Mouse (Mus musculus) forebrain, embryonic 16.5 days (tissue): ENCODE results near the gene Mnx1. TPM values are rescaled to one million over a fixed set of nuclear protein-coding genes. Genes with fewer than 3 reads are reported as not detected.
"Not testable (repeated sequence)": the region's sequence is repeated elsewhere in the genome, so short reads cannot be mapped to it uniquely, and the experiment has no call there.

ENCODE experiments used
- ATAC-seq: fragments of 200-750 bp; cut with Nextera tagmentation; 2 replicates; pipeline ENCODE4 v1.8.0; 2017; ENCODE audit warnings: mild to moderate bottlenecking, moderate library complexity
- H3K27ac ChIP-seq: fragments of 300-500 bp; sonication (generic); 2 replicates; pipeline ENCODE4 v1.5.1; 2014; ENCODE audit warnings: low read length, control low read depth
- H3K27me3 ChIP-seq: fragments of 300-500 bp; sonication (generic); replicated peaks from 2 replicates; pipeline ENCODE4 v1.6.1; 2014; ENCODE audit warnings: low read length; ENCODE audit not compliant: control insufficient read depth, insufficient read depth
- H3K36me3 ChIP-seq: fragments of 300-500 bp; sonication (generic); 2 replicates; pipeline ENCODE4 v1.6.1; 2014; ENCODE audit not compliant: control insufficient read depth, insufficient read depth
- H3K4me1 ChIP-seq: fragments of 300-500 bp; sonication (generic); replicated peaks from 2 replicates; pipeline ENCODE4 v1.6.1; 2014; ENCODE audit warnings: low read length; ENCODE audit not compliant: control insufficient read depth, insufficient read depth
- H3K4me2 ChIP-seq: fragments of 300-500 bp; sonication (generic); 2 replicates; pipeline ENCODE4 v1.6.1; 2014; ENCODE audit warnings: mild to moderate bottlenecking, low read length, control low read depth
- H3K4me3 ChIP-seq: fragments of 300-500 bp; sonication (generic); replicated peaks from 2 replicates; pipeline ENCODE4 v1.5.1; 2014; ENCODE audit warnings: mild to moderate bottlenecking, low read length, control low read depth
- H3K9ac ChIP-seq: fragments of 300-500 bp; sonication (generic); replicated peaks from 2 replicates; pipeline ENCODE4 v1.6.1; 2014; ENCODE audit warnings: low read depth, low read length, control low read depth
- H3K9me3 ChIP-seq: fragments of 300-500 bp; sonication (generic); 2 replicates; pipeline ENCODE4 v1.6.1; 2016; ENCODE audit warnings: low read length; ENCODE audit not compliant: control insufficient read depth
- WGBS: fragments of 180-500 bp; shearing (Covaris S2); extraction: QIAGEN DNeasy Blood & Tissue Kit; methylation state at CpG from one replicate; pipeline ENCODE4 v1.1.7; 2014; 5-methylcytosine and 5-hydroxymethylcytosine counted together
- polyA plus RNA-seq: library from polyadenylated mRNA; unstranded; fragments of >200 nt; fragmentation: Nextera tagmentation; extraction: Ambion mirVana; gene quantifications from 2 replicates; pipeline ENCODE4 v1.2.1, GENCODE M21; 2015

Gene Mnx1
- polyA plus RNA-seq, 1 experiment from 2014 or later = not detected

DNA sequence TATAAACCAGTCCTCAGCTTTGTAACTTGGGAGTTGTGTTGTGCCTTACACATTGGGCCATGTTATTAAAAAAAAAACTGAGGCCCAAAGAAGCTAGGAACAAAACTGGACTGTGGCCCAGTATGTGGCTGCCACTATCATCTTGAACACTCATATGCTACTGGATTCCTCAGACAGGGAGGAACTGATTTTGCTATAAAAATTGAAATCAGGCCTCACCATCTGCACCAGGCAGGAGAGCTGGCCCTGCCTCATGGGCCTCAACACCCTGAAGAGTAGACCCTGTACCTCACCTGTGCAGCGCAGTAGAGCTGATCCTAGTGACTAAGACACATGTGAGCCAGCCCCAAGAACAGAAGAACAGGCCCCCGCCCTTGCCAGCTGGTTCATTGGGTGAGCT is 33.0 kb downstream of the Mnx1 start:
- no peak for ATAC-seq
- 100% methylated on average over 2 of the region's 2 CpGs for WGBS
- H3K4me3 ChIP-seq = no peak overlapping the region

GRCm38 (mm10) chr5:29436728-29437127 is 41.5 kb downstream of the Mnx1 start:
- not testable (repeated sequence) for H3K9me3 ChIP-seq, H3K27ac ChIP-seq, H3K4me2 ChIP-seq, H3K4me3 ChIP-seq, ATAC-seq, H3K9ac ChIP-seq, H3K27me3 ChIP-seq
- 94% methylated on average over 6 of the region's 6 CpGs for WGBS
- Histone ChIP-seq H3K4me1 (peaks cover 21% of the 10 kb centered on the region), H3K36me3 (peaks cover 11% of the 10 kb centered on the region)

More for the DNA sequence above, 33.0 kb downstream of the Mnx1 start:
- no peaks in the 10 kb centered on the region for H3K4me1 ChIP-seq
- H3K27me3 ChIP-seq = no peaks in the 10 kb centered on the region
- H3K27ac ChIP-seq = no peak overlapping the region
- H3K36me3 ChIP-seq = peaks cover 43% of the 10 kb centered on the region
- H3K9me3 ChIP-seq = no peaks in the 10 kb centered on the region
- no peak overlapping the region for H3K4me2 ChIP-seq
- no peak overlapping the region for H3K9ac ChIP-seq

DNA sequence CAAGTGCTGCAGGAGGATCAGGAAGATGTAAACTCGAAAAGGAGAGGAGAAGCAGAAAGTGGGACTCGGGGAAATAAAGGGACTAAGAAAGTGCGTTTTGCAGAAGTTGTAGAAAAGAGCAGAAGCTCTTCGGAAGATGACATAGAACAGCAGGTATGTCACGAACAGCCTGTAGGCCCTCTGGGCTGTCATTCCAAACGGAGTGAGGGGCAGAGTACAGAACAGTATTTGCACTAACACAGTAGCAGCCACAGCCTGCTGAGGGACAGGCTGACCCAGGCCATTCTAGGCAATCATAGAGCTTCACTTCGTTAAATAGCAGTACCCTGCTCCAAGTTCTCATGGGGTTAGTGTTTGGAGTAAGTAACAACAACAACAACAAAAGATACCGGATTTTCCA is 42.8 kb downstream of the Mnx1 start:
- Histone ChIP-seq H3K9me3 (no peaks in the 10 kb centered on the region), H3K4me1 (peaks cover 21% of the 10 kb centered on the region), H3K9ac (peak overlapping the region; percentile 71), H3K27ac (no peak overlapping the region), H3K27me3 (no peaks in the 10 kb centered on the region), H3K4me3 (peak overlapping the region; percentile 87), H3K4me2 (peak overlapping the region; percentile 68), H3K36me3 (peaks cover 11% of the 10 kb centered on the region)
- WGBS = 56% methylated on average over 8 of the region's 8 CpGs
- no peak for ATAC-seq

- Histone ChIP-seq H3K9me3 (no peaks in the 10 kb centered on the region), H3K27ac (peak overlapping the region; percentile 55; the same call in 1 of the 2 replicates), H3K36me3 (peaks cover 11% of the 10 kb centered on the region), H3K9ac (peak overlapping the region; percentile 71), H3K27me3 (no peaks in the 10 kb centered on the region), H3K4me1 (peaks cover 21% of the 10 kb centered on the region), H3K4me3 (peak overlapping the region; percentile 87), H3K4me2 (peak overlapping the region; percentile 68)
- ATAC-seq = peak; percentile 78
- under 1% methylated on average over 48 of the region's 48 CpGs for WGBS
Observed at GRCm38 (mm10) chr5:29434872-29435358, 43.4 kb downstream of the Mnx1 start.

GRCm38 (mm10) chr5:29434228-29434871 is 43.9 kb downstream of the Mnx1 start, which contains the start of gene Nom1:
Gene Nom1, plus strand, starts transcription at chr5:29434664.
- H3K4me1 ChIP-seq = peaks cover 21% of the 10 kb centered on the region
- H3K27ac ChIP-seq = peak within 1 kb of the TSS; percentile 55; the same call in 1 of the 2 replicates
- H3K4me3 ChIP-seq = peak within 1 kb of the TSS; percentile 87
- no peaks in the 10 kb centered on the region for H3K9me3 ChIP-seq
- WGBS = 4% methylated on average over 29 of the region's 29 CpGs
- peak within 1 kb of the TSS; percentile 71 for H3K9ac ChIP-seq
- H3K4me2 ChIP-seq = peak within 1 kb of the TSS; percentile 68
- H3K36me3 ChIP-seq = peaks cover 11% of the 10 kb centered on the region
- peak; percentile 99 for ATAC-seq
- H3K27me3 ChIP-seq = no peaks in the 10 kb centered on the region

- H3K4me1 ChIP-seq, ATAC-seq, H3K36me3 ChIP-seq, H3K9ac ChIP-seq, H3K9me3 ChIP-seq, H3K27ac ChIP-seq, H3K4me3 ChIP-seq, H3K27me3 ChIP-seq, H3K4me2 ChIP-seq: not testable (repeated sequence)
- 72% methylated on average over 3 of the region's 3 CpGs for WGBS
Observed at GRCm38 (mm10) chr5:29423330-29423729, 54.9 kb downstream of the Mnx1 start.

Other genes with a start within 250 kb of the Mnx1 start
- gene Lmbr1, start 100.1 kb downstream of the Mnx1 start, polyA plus RNA-seq = 30.7 and 31.5 TPM in 2 replicates
- 24.1 and 26.0 TPM in 2 replicates for gene Nom1, start 43.8 kb downstream of the Mnx1 start, polyA plus RNA-seq
- 31.6 and 32.8 TPM in 2 replicates for gene Ube3c, start 90.8 kb upstream of the Mnx1 start, polyA plus RNA-seq